Mouse (Mus musculus) kidney, embryonic 14.5 days (tissue): ENCODE data around the gene Kcnk10. TPM values are rescaled to one million over a fixed set of nuclear protein-coding genes. Genes with fewer than 3 reads are reported as not detected.

Source experiments
- ATAC-seq: fragments of 200-750 bp; cut with Nextera tagmentation; 2 replicates; pipeline ENCODE4 v1.8.0; 2017; ENCODE audit warnings: moderate number of reproducible peaks, mild to moderate bottlenecking, moderate TSS enrichment, moderate library complexity; ENCODE audit not compliant: low FRiP score, low TSS enrichment
- H3K27ac ChIP-seq: fragments of 300-500 bp; sonication (generic); 2 replicates; pipeline ENCODE4 v1.5.1; 2014; ENCODE audit warnings: low read depth, mild to moderate bottlenecking, low read length, moderate library complexity, mixed read lengths
- H3K27me3 ChIP-seq: fragments of 300-500 bp; sonication (generic); 2 replicates; pipeline ENCODE4 v1.6.1; 2014; ENCODE audit warnings: mild to moderate bottlenecking, low read length; ENCODE audit not compliant: control insufficient read depth, insufficient read depth
- H3K36me3 ChIP-seq: fragments of 300-500 bp; sonication (generic); 2 replicates; pipeline ENCODE4 v1.6.1; 2014; ENCODE audit warnings: low read length, mixed read lengths; ENCODE audit not compliant: control insufficient read depth, insufficient read depth
- H3K4me1 ChIP-seq: fragments of 300-500 bp; sonication (generic); 2 replicates; pipeline ENCODE4 v1.6.1; 2014; ENCODE audit warnings: low read length, mixed read lengths; ENCODE audit not compliant: control insufficient read depth, insufficient read depth
- H3K4me2 ChIP-seq: fragments of 300-500 bp; sonication (generic); replicated peaks from 2 replicates; pipeline ENCODE4 v1.6.1; 2014; ENCODE audit warnings: low read depth, mild to moderate bottlenecking, low read length
- H3K4me3 ChIP-seq: fragments of 300-500 bp; sonication (generic); 2 replicates; pipeline ENCODE4 v1.5.1; 2014; ENCODE audit warnings: mild to moderate bottlenecking, low read length
- H3K9ac ChIP-seq: fragments of 300-500 bp; sonication (generic); 2 replicates; pipeline ENCODE4 v1.6.1; 2014; ENCODE audit warnings: low read depth, mild to moderate bottlenecking, low read length, moderate library complexity
- H3K9me3 ChIP-seq: fragments of 300-500 bp; sonication (generic); 2 replicates; pipeline ENCODE4 v1.6.1; 2016; ENCODE audit warnings: low read length; ENCODE audit not compliant: control insufficient read depth
- WGBS: fragments of 180-500 bp; shearing (Covaris S2); extraction: QIAGEN DNeasy Blood & Tissue Kit; methylation state at CpG from one replicate; pipeline ENCODE4 v1.1.7; 2014; 5-methylcytosine and 5-hydroxymethylcytosine counted together
- polyA plus RNA-seq: library from polyadenylated mRNA; unstranded; fragments of >200 nt; fragmentation: Nextera tagmentation; extraction: Ambion mirVana; gene quantifications from 2 replicates; pipeline ENCODE4 v1.2.1, GENCODE M21; 2014

Gene Kcnk10
- polyA plus RNA-seq, 1 experiment from 2014 or later, result 1.8 TPM

GRCm38 (mm10) chr12:98501528-98502280 lies 76.4 kb downstream of the Kcnk10 start:
- Histone ChIP-seq H3K27me3 (no peaks in the 10 kb centered on the region), H3K27ac (no peak overlapping the region), H3K4me1 (no peaks in the 10 kb centered on the region), H3K4me2 (no peak overlapping the region), H3K36me3 (no peaks in the 10 kb centered on the region), H3K9me3 (no peaks in the 10 kb centered on the region), H3K4me3 (no peak overlapping the region), H3K9ac (no peak overlapping the region)
- WGBS, result 55% methylated on average over 11 of the region's 11 CpGs
- ATAC-seq, result no peak

DNA sequence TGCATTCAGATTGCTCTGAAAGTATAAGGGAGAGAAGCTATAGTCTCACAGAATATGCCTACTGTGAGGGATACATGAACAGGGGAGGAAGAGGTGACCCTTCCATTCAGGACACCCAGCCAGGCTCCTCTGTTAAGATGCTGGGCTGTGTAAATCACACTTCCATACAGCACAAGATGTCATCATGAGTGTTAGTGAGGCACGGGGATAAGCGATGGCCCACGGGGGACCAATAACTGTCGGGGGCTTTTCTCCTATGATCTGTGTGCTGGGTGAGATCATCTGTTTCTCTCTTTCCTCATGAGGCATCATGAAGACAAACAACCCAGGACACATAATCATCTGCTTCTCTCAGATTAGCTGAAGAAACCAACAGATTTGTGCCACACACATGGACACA lies 77.1 kb downstream of the Kcnk10 start:
- H3K27ac ChIP-seq, result no peak overlapping the region
- no peaks in the 10 kb centered on the region for H3K27me3 ChIP-seq
- H3K4me1 ChIP-seq, result no peaks in the 10 kb centered on the region
- H3K4me2 ChIP-seq, result no peak overlapping the region
- 59% methylated on average over 4 of the region's 4 CpGs for WGBS
- ATAC-seq, result no peak
- no peaks in the 10 kb centered on the region for H3K9me3 ChIP-seq
- no peak overlapping the region for H3K4me3 ChIP-seq
- H3K36me3 ChIP-seq, result no peaks in the 10 kb centered on the region
- no peak overlapping the region for H3K9ac ChIP-seq

GRCm38 (mm10) chr12:98481460-98481859 lies 96.7 kb downstream of the Kcnk10 start:
- Histone ChIP-seq H3K9me3 (no peaks in the 10 kb centered on the region), H3K4me3 (no peak overlapping the region), H3K27me3 (no peaks in the 10 kb centered on the region), H3K9ac (no peak overlapping the region), H3K4me1 (no peaks in the 10 kb centered on the region), H3K4me2 (no peak overlapping the region), H3K27ac (no peak overlapping the region), H3K36me3 (no peaks in the 10 kb centered on the region)
- no peak for ATAC-seq
- WGBS, result 60% methylated on average over 2 of the region's 2 CpGs

DNA sequence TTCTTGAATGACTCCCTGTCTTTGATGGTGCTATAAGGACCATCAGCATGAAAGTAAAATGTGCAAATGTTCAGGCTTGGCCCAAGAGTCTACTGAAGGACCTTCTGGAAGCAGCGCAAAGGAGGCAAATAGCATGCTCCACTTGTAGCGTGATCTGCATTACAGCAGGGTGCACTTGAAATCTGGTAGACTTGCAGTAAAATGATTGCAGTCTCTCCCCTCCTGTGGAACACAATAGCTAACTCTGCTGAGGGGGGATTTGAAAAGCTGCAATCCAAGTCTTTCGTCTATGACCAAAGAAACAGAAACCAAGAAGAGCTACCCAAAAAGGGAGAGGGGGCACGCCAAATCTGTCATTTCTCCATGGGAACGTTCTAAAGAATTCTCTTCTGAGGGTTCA lies 97.1 kb downstream of the Kcnk10 start:
- H3K9ac ChIP-seq, result no peak overlapping the region
- H3K36me3 ChIP-seq, result no peaks in the 10 kb centered on the region
- H3K4me2 ChIP-seq, result no peak overlapping the region
- H3K4me1 ChIP-seq, result no peaks in the 10 kb centered on the region
- ATAC-seq, result no peak
- no peaks in the 10 kb centered on the region for H3K27me3 ChIP-seq
- no peak overlapping the region for H3K4me3 ChIP-seq
- no peaks in the 10 kb centered on the region for H3K9me3 ChIP-seq
- no peak overlapping the region for H3K27ac ChIP-seq
- WGBS, result 85% methylated on average over 5 of the region's 5 CpGs

DNA sequence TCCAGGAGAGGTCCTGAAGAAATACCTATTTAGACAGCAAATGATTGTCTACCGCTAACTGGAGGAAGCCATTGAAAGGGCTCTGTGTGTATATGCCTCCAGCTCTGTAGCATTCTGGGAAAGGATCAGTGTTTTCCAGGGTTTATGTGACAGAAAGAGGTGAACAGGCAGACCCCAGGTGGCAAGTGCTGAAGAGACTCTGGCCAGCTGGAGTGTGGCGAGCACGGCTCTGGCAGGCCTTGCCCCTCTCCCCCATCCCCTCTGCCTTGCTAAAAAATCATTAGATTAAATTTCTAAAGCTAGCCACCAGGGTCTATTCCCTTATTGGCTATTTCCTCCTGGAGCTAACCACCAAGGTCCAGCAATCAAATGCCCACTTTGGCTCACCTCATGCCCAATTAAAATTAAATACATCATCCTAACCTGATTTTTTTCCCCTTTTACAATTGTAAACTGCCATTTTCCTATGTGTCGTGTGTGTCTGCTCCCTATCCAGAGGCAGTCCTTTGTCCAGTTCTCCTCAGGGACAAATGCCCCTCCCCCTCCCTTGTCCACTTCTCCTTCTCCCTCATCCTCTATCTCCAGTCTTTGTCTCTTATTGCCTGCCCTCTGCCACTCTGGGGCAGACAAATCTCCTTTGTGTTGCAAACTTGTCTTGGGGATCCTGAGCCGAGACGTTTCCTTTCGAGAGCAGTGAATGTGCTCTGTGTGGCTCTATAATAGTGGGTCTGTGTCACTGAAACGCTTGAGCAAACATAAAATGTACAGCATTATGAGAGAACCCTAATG lies 100.2 kb downstream of the Kcnk10 start:
- H3K4me3 ChIP-seq, result no peak overlapping the region
- H3K4me1 ChIP-seq, result no peaks in the 10 kb centered on the region
- H3K36me3 ChIP-seq, result no peaks in the 10 kb centered on the region
- no peak overlapping the region for H3K9ac ChIP-seq
- ATAC-seq, result no peak
- no peak overlapping the region for H3K27ac ChIP-seq
- 63% methylated on average over 8 of the region's 8 CpGs for WGBS
- no peak overlapping the region for H3K4me2 ChIP-seq
- H3K9me3 ChIP-seq, result no peaks in the 10 kb centered on the region
- H3K27me3 ChIP-seq, result no peaks in the 10 kb centered on the region

- Histone ChIP-seq H3K9me3 (no peaks in the 10 kb centered on the region), H3K4me2 (no peak overlapping the region), H3K27ac (no peak overlapping the region), H3K36me3 (no peaks in the 10 kb centered on the region), H3K9ac (no peak overlapping the region), H3K4me3 (no peak overlapping the region), H3K27me3 (no peaks in the 10 kb centered on the region), H3K4me1 (no peaks in the 10 kb centered on the region)
- 89% methylated on average over 5 of the region's 5 CpGs for whole genome bisulfite sequencing
- ATAC-seq, result no peak
These were observed 106.9 kb downstream of the Kcnk10 start for GRCm38 (mm10) chr12:98471232-98471631.

GRCm38 (mm10) chr12:98470097-98470496 lies 108.0 kb downstream of the Kcnk10 start:
- Histone ChIP-seq H3K36me3 (no peaks in the 10 kb centered on the region), H3K27ac (no peak overlapping the region), H3K4me3 (no peak overlapping the region), H3K4me1 (no peaks in the 10 kb centered on the region), H3K9ac (no peak overlapping the region), H3K27me3 (no peaks in the 10 kb centered on the region), H3K9me3 (no peaks in the 10 kb centered on the region), H3K4me2 (no peak overlapping the region)
- no peak for ATAC-seq
- 84% methylated on average over 3 of the region's 3 CpGs for WGBS

GRCm38 (mm10) chr12:98467793-98468192 lies 110.3 kb downstream of the Kcnk10 start:
- Histone ChIP-seq H3K27ac (no peak overlapping the region), H3K4me1 (no peaks in the 10 kb centered on the region), H3K27me3 (no peaks in the 10 kb centered on the region), H3K4me3 (no peak overlapping the region), H3K9ac (no peak overlapping the region), H3K9me3 (no peaks in the 10 kb centered on the region), H3K36me3 (no peaks in the 10 kb centered on the region), H3K4me2 (no peak overlapping the region)
- whole genome bisulfite sequencing, result 92% methylated on average over 4 of the region's 4 CpGs
- no peak for ATAC-seq

GRCm38 (mm10) chr12:98459889-98460288 lies 118.2 kb downstream of the Kcnk10 start:
- Histone ChIP-seq H3K27ac (no peak overlapping the region), H3K9ac (no peak overlapping the region), H3K4me3 (no peak overlapping the region), H3K9me3 (0 out of 2 replicates have a peak, but pooled peaks cover 2% of the 10 kb centered on the region), H3K27me3 (no peaks in the 10 kb centered on the region), H3K36me3 (no peaks in the 10 kb centered on the region), H3K4me2 (no peak overlapping the region), H3K4me1 (no peaks in the 10 kb centered on the region)
- ATAC-seq, result no peak
- WGBS, result 55% methylated on average over 3 of the region's 3 CpGs
